ENCODE assay signal across 9 mouse cellular contexts in genomic region chr11:90038022-90038421, GRCm38 (mm10). TPM values are rescaled to one million over a fixed set of nuclear protein-coding genes. Genes with fewer than 3 reads are reported as not detected.
DNase-seq lines count a peak whose midpoint lies in the region; ATAC-seq and TF ChIP-seq lines count a peak whose summit lies in the region.
"Had no signal": no experiment of that assay in that cellular context is flagged by ENCODE, and none has a peak within 500 bp of the region (broad histone marks: within the 10 kb centered on the region; RNA-seq: fewer than 3 reads in every experiment).

No protein-coding gene starts in this region.

- no peak overlapping the region for H3K4me2 ChIP-seq in midbrain, postnatal 0 days (ENCODE audit: low read depth, low read length, poor library complexity, severe bottlenecking)

- H3K4me1 ChIP-seq in midbrain, postnatal 0 days (ENCODE audit: insufficient read depth, low read length), result no peaks in the 10 kb centered on the region

- no peak for TF ChIP-seq POLR2A in brain, embryonic 14.5 days (IDR thresholded peaks at IDR 0.05; ENCODE audit: borderline replicate concordance, extremely low read depth, insufficient read depth, insufficient read length, poor library complexity, severe bottlenecking)

- intact Hi-C loops in left cerebral cortex, adult 2 months (cut with DNase I), result loop anchor here (1.0 kb wide), 1 partner anchor 131 kb away; no protein-coding TSS in a partner anchor
- intact Hi-C loops in left cerebral cortex, postnatal 10 days (cut with DNase I), result no loop called here

- H3K27me3 ChIP-seq in midbrain, postnatal 0 days (ENCODE audit: insufficient read depth, low read length), result no peaks in the 10 kb centered on the region

- no peaks in the 10 kb centered on the region for H3K36me3 ChIP-seq in midbrain, postnatal 0 days (ENCODE audit: insufficient read depth, low read length)

- H3K9ac ChIP-seq in midbrain, postnatal 0 days (replicated peaks; ENCODE audit: low read length, poor library complexity, severe bottlenecking), result no peak overlapping the region

- WGBS in midbrain, postnatal 0 days, result 24% methylated on average over 5 of the region's 5 CpGs

- peak; percentile 45 to 51 for DNase-seq in adrenal gland, adult 18-20 months (ENCODE audit: low spot score in 2 of 2)
- no peak for DNase-seq in adrenal gland, adult 8-10 months
- DNase-seq in left cerebral cortex, adult 2 months (ENCODE audit: extremely low spot score in 1 of 2, low spot score in 2 of 2), result peak; percentile 21 to 46
- DNase-seq in left cerebral cortex, postnatal 10 days (ENCODE audit: extremely low spot score in 1 of 2, low spot score in 2 of 2), result no peak
- DNase-seq in brain, embryonic 14.5 days (ENCODE audit: low read depth), result peak; percentile 69
- DNase-seq in kidney, postnatal 10 days, result peak; percentile 68
- no peak for DNase-seq in midbrain, postnatal 0 days (ENCODE audit: low spot score)
- no peak for DNase-seq in urinary bladder, postnatal 10 days (ENCODE audit: low spot score)

- H3K4me3 ChIP-seq in left cerebral cortex, adult 2 months, result no peak overlapping the region
- H3K4me3 ChIP-seq in midbrain, postnatal 0 days (ENCODE audit: low read depth, low read length), result no peak overlapping the region

- TF ChIP-seq CTCF in left cerebral cortex, adult 2 months (IDR thresholded peaks at IDR 0.05), result peak; percentile 70
- peak; percentile 65; the same call in 1 of the 2 replicates for TF ChIP-seq CTCF in brain, embryonic 14.5 days (IDR thresholded peaks at IDR 0.05; ENCODE audit: borderline replicate concordance, extremely low read depth, insufficient read depth, insufficient read length)
- peak; percentile 63 for TF ChIP-seq CTCF in midbrain, postnatal 0 days (IDR thresholded peaks at IDR 0.05)

- ATAC-seq in midbrain, postnatal 0 days (ENCODE audit: low FRiP score), result no peak

- H3K27ac ChIP-seq in left cerebral cortex, adult 2 months, result no peak overlapping the region
- H3K27ac ChIP-seq in midbrain, postnatal 0 days (ENCODE audit: low read depth, low read length), result no peak overlapping the region

- no peaks in the 10 kb centered on the region for H3K9me3 ChIP-seq in midbrain, postnatal 0 days (ENCODE audit: low read length)

RNA-seq across cellular contexts. Expression of gene Tmem100, which starts 7.9 kb away (rescaled TPM):
- total RNA-seq in adrenal gland, adult 18-20 months (2021), result 1 to 10 TPM; 3.9 to 5.9 TPM
- total RNA-seq in adrenal gland, adult 8-10 months (2022), result 1 to 10 TPM; 1.9 to 3.9 (median 3.3) TPM
- 10 to 100 TPM; 15.9 TPM for total RNA-seq in left cerebral cortex, adult 2 months (2021)
- 10 to 100 TPM; 17.9 to 18.4 TPM for total RNA-seq in left cerebral cortex, postnatal 10 days (2021)
- polyA plus RNA-seq in brain, embryonic 14.5 days (2012; rRNA removed), result 4.7 and 6.5 TPM in 2 replicates
- total RNA-seq in midbrain, postnatal 0 days (2014; rRNA removed), result 7.1 and 9.6 TPM in 2 replicates
- polyA plus RNA-seq in midbrain, postnatal 0 days (2015; fragmentation: Nextera tagmentation; extraction: Ambion mirVana), result 12.5 and 15.0 TPM in 2 replicates
- polyA plus RNA-seq: C2C12 had no signal

RNA-seq across cellular contexts. Expression of gene Pctp, which starts 35.3 kb away (rescaled TPM):
- 1 to 10 TPM; 6.7 to 7.1 TPM for total RNA-seq in adrenal gland, adult 18-20 months (2021)
- total RNA-seq in adrenal gland, adult 8-10 months (2022), result 1 to 10 TPM; 8.0 to 9.5 (median 8.6) TPM
- total RNA-seq in left cerebral cortex, adult 2 months (2021), result 1 to 10 TPM; 1.1 to 1.3 TPM
- total RNA-seq in left cerebral cortex, postnatal 10 days (2021), result under 1 TPM; 0.75 TPM
- 0.85 and 1.1 TPM in 2 replicates for polyA plus RNA-seq in brain, embryonic 14.5 days (2012; rRNA removed)
- 0.60 and 0.66 TPM in 2 replicates for total RNA-seq in midbrain, postnatal 0 days (2014; rRNA removed)
- 0.85 and 0.88 TPM in 2 replicates for polyA plus RNA-seq in midbrain, postnatal 0 days (2015; fragmentation: Nextera tagmentation; extraction: Ambion mirVana)

Comparison
In these comparisons a context has a peak if more than half of its experiments do, and no peak if none do; other contexts are left out.
1. DNase-seq: peak in adrenal gland, adult 18-20 months (2 of 2), left cerebral cortex, adult 2 months (2 of 2), brain, embryonic 14.5 days (single experiment) and kidney, postnatal 10 days (single experiment); none in adrenal gland, adult 8-10 months (single experiment), left cerebral cortex, postnatal 10 days (0 of 2), midbrain, postnatal 0 days (single experiment) and urinary bladder, postnatal 10 days (single experiment).
2. Peak in every context shown above with its lines, with median percentiles within 50 percentile points of each other: CTCF ChIP-seq.